Mouse (Mus musculus): ENCODE results near the gene Dscaml1. TPM values are rescaled to one million over a fixed set of nuclear protein-coding genes. Genes with fewer than 3 reads are reported as not detected.
A peak's percentile ranks its signal among the peaks of the same experiment; 100 is the strongest.

Dscaml1 gene
- polyA plus RNA-seq, 1 experiment from 2014 or later: 16.4 TPM

DNA sequence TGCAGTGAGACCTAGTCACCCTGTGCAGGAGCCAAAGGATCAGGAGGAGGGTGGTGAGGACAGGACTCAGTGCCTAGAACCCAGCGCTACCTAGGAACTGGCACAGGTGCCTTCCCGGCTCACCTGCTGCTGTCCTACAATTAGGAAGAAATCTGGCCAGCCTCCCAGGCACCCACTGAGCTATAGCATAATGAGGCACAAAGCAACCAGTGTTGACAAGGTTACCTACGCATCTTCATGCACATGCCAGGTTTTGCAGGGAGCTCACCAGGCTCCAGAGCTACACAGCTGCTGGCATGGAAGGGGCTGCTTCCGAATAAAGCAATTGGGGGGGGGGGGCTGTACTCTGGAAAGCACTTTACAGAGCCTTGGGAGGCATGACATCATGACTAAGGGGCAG lies 124.2 kb downstream of the Dscaml1 start:
- Histone ChIP-seq H3K9ac (replicated peaks) (no peak overlapping the region), H3K27ac (replicated peaks) (peak overlapping the region; percentile 61), H3K36me3 (no peaks in the 10 kb centered on the region), H3K4me1 (peaks cover 57% of the 10 kb centered on the region), H3K27me3 (replicated peaks) (no peaks in the 10 kb centered on the region), H3K9me3 (replicated peaks) (no peaks in the 10 kb centered on the region), H3K4me3 (replicated peaks) (no peak overlapping the region), H3K4me2 (no peak overlapping the region)
- WGBS: 47% methylated on average over 4 of the region's 4 CpGs
- no peak for ATAC-seq (ENCODE audit: low FRiP score)

- H3K9ac ChIP-seq (replicated peaks): no peak overlapping the region
- no peak overlapping the region for H3K4me3 ChIP-seq (replicated peaks)
- peaks cover 40% of the 10 kb centered on the region for H3K4me1 ChIP-seq
- no peaks in the 10 kb centered on the region for H3K27me3 ChIP-seq (replicated peaks)
- peak overlapping the region; percentile 61 for H3K27ac ChIP-seq (replicated peaks)
- H3K4me2 ChIP-seq: peak overlapping the region; percentile 23; the same call in 1 of the 2 replicates
- H3K9me3 ChIP-seq (replicated peaks): no peaks in the 10 kb centered on the region
- 28% methylated on average over 17 of the region's 17 CpGs for WGBS
- ATAC-seq (ENCODE audit: low FRiP score): no peak
- no peaks in the 10 kb centered on the region for H3K36me3 ChIP-seq
Observed at GRCm38 (mm10) chr9:45555036-45555826, 128.8 kb downstream of the Dscaml1 start.

GRCm38 (mm10) chr9:45556882-45557281 lies 130.5 kb downstream of the Dscaml1 start:
- Histone ChIP-seq H3K4me2 (no peak overlapping the region), H3K9me3 (replicated peaks) (no peaks in the 10 kb centered on the region), H3K9ac (replicated peaks) (no peak overlapping the region), H3K4me3 (replicated peaks) (no peak overlapping the region), H3K4me1 (peaks cover 25% of the 10 kb centered on the region), H3K27ac (replicated peaks) (no peak overlapping the region), H3K36me3 (no peaks in the 10 kb centered on the region), H3K27me3 (replicated peaks) (no peaks in the 10 kb centered on the region)
- WGBS: 91% methylated on average over 3 of the region's 3 CpGs
- no peak for ATAC-seq (ENCODE audit: low FRiP score)

DNA sequence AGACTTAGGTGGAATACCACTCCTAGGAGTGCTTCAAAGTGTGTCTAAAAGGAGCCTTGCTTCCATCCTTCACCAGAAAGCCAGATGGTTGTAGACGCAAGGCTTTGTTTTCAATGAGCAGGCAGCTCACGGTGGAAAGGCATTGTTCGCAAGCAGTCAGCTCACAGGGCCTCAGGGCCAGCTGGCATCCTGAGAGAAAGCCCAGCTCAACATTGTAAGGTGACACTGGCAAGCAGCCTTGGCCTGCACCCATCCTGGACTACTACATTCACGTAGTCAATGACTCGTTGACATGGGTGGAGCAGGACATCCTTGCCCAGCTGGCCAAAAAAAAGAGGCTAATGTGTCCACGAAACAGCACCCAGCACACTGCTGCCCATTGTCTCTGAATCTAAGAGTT lies 134.6 kb downstream of the Dscaml1 start:
- Histone ChIP-seq H3K4me2 (no peak overlapping the region), H3K36me3 (no peaks in the 10 kb centered on the region), H3K9ac (replicated peaks) (no peak overlapping the region), H3K4me3 (replicated peaks) (no peak overlapping the region), H3K27me3 (replicated peaks) (no peaks in the 10 kb centered on the region), H3K27ac (replicated peaks) (0 out of 2 replicates have a peak overlapping the region, but pooled peaks have one; percentile 9), H3K9me3 (replicated peaks) (no peaks in the 10 kb centered on the region), H3K4me1 (peaks cover 5% of the 10 kb centered on the region)
- WGBS: 52% methylated on average over 6 of the region's 6 CpGs
- no peak for ATAC-seq (ENCODE audit: low FRiP score)

- ATAC-seq (ENCODE audit: low FRiP score): no peak
- WGBS: 92% methylated on average over 5 of the region's 5 CpGs
- Histone ChIP-seq H3K4me3 (replicated peaks) (no peak overlapping the region), H3K9ac (replicated peaks) (no peak overlapping the region), H3K4me1 (peaks cover 11% of the 10 kb centered on the region; the same call in 1 of the 2 replicates), H3K27ac (replicated peaks) (no peak overlapping the region), H3K36me3 (no peaks in the 10 kb centered on the region), H3K4me2 (no peak overlapping the region), H3K27me3 (replicated peaks) (no peaks in the 10 kb centered on the region), H3K9me3 (replicated peaks) (no peaks in the 10 kb centered on the region)
Observed at GRCm38 (mm10) chr9:45566843-45567578, 140.6 kb downstream of the Dscaml1 start.

DNA sequence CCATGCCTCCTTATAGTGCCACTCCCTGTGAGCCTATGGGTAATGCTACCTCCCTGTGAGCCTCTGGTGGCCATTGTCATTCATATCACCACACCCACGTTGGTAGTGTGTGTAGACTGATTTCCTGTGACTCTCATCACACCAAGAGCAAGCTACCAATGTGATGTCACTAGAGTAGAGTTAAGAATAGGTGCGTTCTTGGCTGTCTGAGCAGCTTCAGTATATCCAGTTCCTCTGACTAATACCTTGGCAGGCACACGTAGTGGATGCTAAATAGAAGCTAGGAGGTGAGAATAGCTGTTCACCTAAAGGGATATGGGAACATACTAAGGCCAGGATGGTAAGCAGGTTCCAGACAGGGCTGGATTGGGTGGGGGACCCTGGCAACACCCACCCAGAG lies 143.3 kb downstream of the Dscaml1 start:
- H3K4me2 ChIP-seq: no peak overlapping the region
- no peak overlapping the region for H3K4me3 ChIP-seq (replicated peaks)
- H3K36me3 ChIP-seq: no peaks in the 10 kb centered on the region
- H3K4me1 ChIP-seq: peaks cover 21% of the 10 kb centered on the region
- H3K27me3 ChIP-seq (replicated peaks): no peaks in the 10 kb centered on the region
- no peaks in the 10 kb centered on the region for H3K9me3 ChIP-seq (replicated peaks)
- H3K27ac ChIP-seq (replicated peaks): no peak overlapping the region
- no peak overlapping the region for H3K9ac ChIP-seq (replicated peaks)
- ATAC-seq (ENCODE audit: low FRiP score): no peak
- WGBS: 68% methylated on average over 3 of the region's 3 CpGs

GRCm38 (mm10) chr9:45570346-45570745 lies 143.9 kb downstream of the Dscaml1 start:
- no peak for ATAC-seq (ENCODE audit: low FRiP score)
- no peaks in the 10 kb centered on the region for H3K27me3 ChIP-seq (replicated peaks)
- H3K4me1 ChIP-seq: peaks cover 21% of the 10 kb centered on the region
- H3K9me3 ChIP-seq (replicated peaks): no peaks in the 10 kb centered on the region
- H3K27ac ChIP-seq (replicated peaks): no peak overlapping the region
- no peak overlapping the region for H3K4me3 ChIP-seq (replicated peaks)
- H3K4me2 ChIP-seq: no peak overlapping the region
- no peak overlapping the region for H3K9ac ChIP-seq (replicated peaks)
- H3K36me3 ChIP-seq: no peaks in the 10 kb centered on the region
- WGBS: 88% methylated on average over 5 of the region's 5 CpGs

GRCm38 (mm10) chr9:45572787-45573492 lies 146.5 kb downstream of the Dscaml1 start:
- no peak for ATAC-seq (ENCODE audit: low FRiP score)
- Histone ChIP-seq H3K27ac (replicated peaks) (peak overlapping the region; percentile 28; the same call in 1 of the 2 replicates), H3K4me1 (peaks cover 21% of the 10 kb centered on the region), H3K4me3 (replicated peaks) (no peak overlapping the region), H3K9me3 (replicated peaks) (no peaks in the 10 kb centered on the region), H3K36me3 (no peaks in the 10 kb centered on the region), H3K9ac (replicated peaks) (no peak overlapping the region), H3K27me3 (replicated peaks) (no peaks in the 10 kb centered on the region), H3K4me2 (no peak overlapping the region)
- WGBS: 46% methylated on average over 9 of the region's 9 CpGs

DNA sequence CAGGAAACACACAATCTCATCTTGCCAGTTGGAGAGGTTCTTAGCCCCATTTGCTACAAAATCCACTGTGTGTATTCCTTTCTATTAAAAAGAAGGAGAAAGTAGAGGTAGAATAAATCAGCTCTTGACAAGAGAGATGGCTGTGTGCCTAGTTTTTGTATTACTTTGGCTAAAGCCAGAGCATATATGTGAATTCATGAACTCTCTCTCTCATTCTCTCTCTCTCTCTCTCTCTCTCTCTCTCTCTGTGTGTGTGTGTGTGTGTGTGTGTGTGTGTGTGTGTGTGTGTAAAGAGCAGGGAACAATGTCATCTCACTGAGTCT lies 147.0 kb downstream of the Dscaml1 start:
- no peaks in the 10 kb centered on the region for H3K36me3 ChIP-seq
- no peak overlapping the region for H3K9ac ChIP-seq (replicated peaks)
- no peak overlapping the region for H3K4me2 ChIP-seq
- ATAC-seq (ENCODE audit: low FRiP score): no peak
- peaks cover 21% of the 10 kb centered on the region for H3K4me1 ChIP-seq
- no peak overlapping the region; the same call in 1 of the 2 replicates for H3K27ac ChIP-seq (replicated peaks)
- no peak overlapping the region for H3K4me3 ChIP-seq (replicated peaks)
- no peaks in the 10 kb centered on the region for H3K27me3 ChIP-seq (replicated peaks)
- no peaks in the 10 kb centered on the region for H3K9me3 ChIP-seq (replicated peaks)

- no peak overlapping the region for H3K4me2 ChIP-seq
- H3K27ac ChIP-seq (replicated peaks): no peak overlapping the region
- H3K27me3 ChIP-seq (replicated peaks): no peaks in the 10 kb centered on the region; the same call in 1 of the 2 replicates
- 83% methylated on average over 8 of the region's 8 CpGs for WGBS
- no peaks in the 10 kb centered on the region for H3K9me3 ChIP-seq (replicated peaks)
- ATAC-seq (ENCODE audit: low FRiP score): no peak
- H3K9ac ChIP-seq (replicated peaks): no peak overlapping the region
- H3K4me1 ChIP-seq: peaks cover 23% of the 10 kb centered on the region
- H3K4me3 ChIP-seq (replicated peaks): no peak overlapping the region
- no peaks in the 10 kb centered on the region for H3K36me3 ChIP-seq
Observed at GRCm38 (mm10) chr9:45574021-45574420, 147.6 kb downstream of the Dscaml1 start.

- Histone ChIP-seq H3K9ac (replicated peaks) (no peak overlapping the region), H3K4me3 (replicated peaks) (no peak overlapping the region), H3K9me3 (replicated peaks) (no peaks in the 10 kb centered on the region), H3K4me2 (no peak overlapping the region), H3K27ac (replicated peaks) (no peak overlapping the region), H3K36me3 (no peaks in the 10 kb centered on the region), H3K27me3 (replicated peaks) (no peaks in the 10 kb centered on the region; the same call in 1 of the 2 replicates), H3K4me1 (peaks cover 3% of the 10 kb centered on the region; the same call in 1 of the 2 replicates)
- no peak for ATAC-seq (ENCODE audit: low FRiP score)
- 85% methylated on average over 16 of the region's 16 CpGs for WGBS
Observed at GRCm38 (mm10) chr9:45580069-45580795, 153.8 kb downstream of the Dscaml1 start.
